Mouse (Mus musculus) lung, embryonic 14.5 days (tissue): ENCODE measurements around the gene Mov10. TPM values are rescaled to one million over a fixed set of nuclear protein-coding genes. Genes with fewer than 3 reads are reported as not detected.

Experiments
- ATAC-seq: fragments of 200-750 bp; cut with Nextera tagmentation; 2 replicates; pipeline ENCODE4 v1.8.0; 2017; ENCODE audit warnings: mild to moderate bottlenecking, moderate TSS enrichment, moderate library complexity; ENCODE audit not compliant: insufficient read depth
- DNase-seq: peaks from one replicate; pipeline ENCODE4 v3.0.0-alpha.2; 2015
- H3K27ac ChIP-seq: fragments of 300-500 bp; sonication (generic); 2 replicates; pipeline ENCODE4 v1.5.1; 2014; ENCODE audit warnings: low read depth, mild to moderate bottlenecking, moderate library complexity
- H3K27me3 ChIP-seq: fragments of 300-500 bp; sonication (generic); 2 replicates; pipeline ENCODE4 v1.6.1; 2014; ENCODE audit warnings: low read length, control low read depth; ENCODE audit not compliant: insufficient read depth
- H3K36me3 ChIP-seq: fragments of 300-500 bp; sonication (generic); 2 replicates; pipeline ENCODE4 v1.6.1; 2014; ENCODE audit warnings: control low read depth; ENCODE audit not compliant: insufficient read depth
- H3K4me1 ChIP-seq: fragments of 300-500 bp; sonication (generic); 2 replicates; pipeline ENCODE4 v1.6.1; 2014; ENCODE audit warnings: antibody characterized with exemption, control low read depth; ENCODE audit not compliant: insufficient read depth
- H3K4me2 ChIP-seq: fragments of 300-500 bp; sonication (generic); 2 replicates; pipeline ENCODE4 v1.6.1; 2014; ENCODE audit warnings: mild to moderate bottlenecking
- H3K4me3 ChIP-seq: fragments of 300-500 bp; sonication (generic); 2 replicates; pipeline ENCODE4 v1.5.1; 2014; ENCODE audit warnings: low read depth, low read length
- H3K9ac ChIP-seq: fragments of 300-500 bp; sonication (generic); 2 replicates; pipeline ENCODE4 v1.6.1; 2014
- H3K9me3 ChIP-seq: fragments of 300-500 bp; sonication (generic); 2 replicates; pipeline ENCODE4 v1.6.1; 2016; ENCODE audit warnings: low read depth, low read length, control low read depth
- CTCF ChIP-seq: IDR thresholded peaks from 2 replicates; pipeline ENCODE4 v1.5.1; 2016; ENCODE audit warnings: antibody characterized with exemption, low read depth
- WGBS: fragments of 180-500 bp; shearing (Covaris S2); extraction: QIAGEN DNeasy Blood & Tissue Kit; methylation state at CpG from one replicate; pipeline ENCODE4 v1.1.7; 2014; 5-methylcytosine and 5-hydroxymethylcytosine counted together
- polyA plus RNA-seq: library from polyadenylated mRNA; unstranded; fragments of >200 nt; fragmentation: Nextera tagmentation; extraction: Ambion mirVana; gene quantifications from 2 replicates; pipeline ENCODE4 v1.2.1, GENCODE M21; 2014

The Mov10 gene
- polyA plus RNA-seq, 1 experiment from 2014 or later: 51.0 TPM

GRCm38 (mm10) chr3:104856106-104856505 lies 37.7 kb upstream of the Mov10 start:
- Histone ChIP-seq H3K9me3 (no peaks in the 10 kb centered on the region), H3K27ac (no peak overlapping the region), H3K36me3 (peaks cover 7% of the 10 kb centered on the region; the same call in 1 of the 2 replicates), H3K4me3 (no peak overlapping the region), H3K4me2 (no peak overlapping the region), H3K4me1 (no peaks in the 10 kb centered on the region; the same call in 1 of the 2 replicates), H3K9ac (no peak overlapping the region), H3K27me3 (no peaks in the 10 kb centered on the region)
- DNase-seq (no peak), ATAC-seq (no peak)
- TF ChIP-seq CTCF: no peak
- 79% methylated on average over 1 of the region's 1 CpGs for WGBS

- Histone ChIP-seq H3K4me2 (no peak overlapping the region), H3K4me3 (no peak overlapping the region), H3K36me3 (peaks cover 4% of the 10 kb centered on the region; the same call in 1 of the 2 replicates), H3K27ac (no peak overlapping the region), H3K4me1 (no peaks in the 10 kb centered on the region), H3K27me3 (no peaks in the 10 kb centered on the region), H3K9me3 (no peaks in the 10 kb centered on the region), H3K9ac (no peak overlapping the region)
- no peak for ATAC-seq
- no peak for DNase-seq
- TF ChIP-seq CTCF: no peak
These were observed 36.5 kb upstream of the Mov10 start for GRCm38 (mm10) chr3:104854866-104855265.

DNA sequence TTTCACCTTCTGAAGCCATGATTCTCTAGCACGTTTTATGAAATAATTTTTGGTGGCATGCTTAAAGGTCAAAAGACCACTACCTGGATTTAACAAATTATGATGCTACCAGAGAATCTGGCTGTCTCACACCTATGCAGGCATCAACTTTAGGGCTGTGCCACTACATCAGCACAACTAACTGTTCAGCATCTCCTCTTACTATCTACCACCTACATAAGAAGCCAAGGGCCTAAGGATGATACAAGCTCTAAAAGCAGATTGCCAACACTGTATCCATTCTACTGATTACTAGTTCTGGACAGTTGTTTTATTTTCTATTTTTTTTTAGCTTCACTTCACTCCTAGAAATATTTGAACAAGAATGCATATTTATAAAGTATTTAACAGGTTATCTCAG lies 36.1 kb upstream of the Mov10 start:
- Histone ChIP-seq H3K27me3 (no peaks in the 10 kb centered on the region), H3K27ac (no peak overlapping the region), H3K4me3 (no peak overlapping the region), H3K36me3 (peaks cover 4% of the 10 kb centered on the region; the same call in 1 of the 2 replicates), H3K4me2 (no peak overlapping the region), H3K4me1 (no peaks in the 10 kb centered on the region), H3K9me3 (no peaks in the 10 kb centered on the region), H3K9ac (no peak overlapping the region)
- no peak for TF ChIP-seq CTCF
- DNase-seq (no peak), ATAC-seq (no peak)
- WGBS: 92% methylated on average over 1 of the region's 1 CpGs

GRCm38 (mm10) chr3:104846601-104847000 lies 28.2 kb upstream of the Mov10 start:
- H3K4me2 ChIP-seq: no peak overlapping the region
- no peaks in the 10 kb centered on the region for H3K9me3 ChIP-seq
- peaks cover 36% of the 10 kb centered on the region for H3K36me3 ChIP-seq
- no peak for ATAC-seq
- H3K9ac ChIP-seq: no peak overlapping the region
- no peak for DNase-seq
- H3K4me1 ChIP-seq: no peaks in the 10 kb centered on the region
- H3K27me3 ChIP-seq: no peaks in the 10 kb centered on the region
- no peak overlapping the region for H3K27ac ChIP-seq
- TF ChIP-seq CTCF: no peak
- 91% methylated on average over 4 of the region's 4 CpGs for WGBS
- no peak overlapping the region for H3K4me3 ChIP-seq

- peaks cover 80% of the 10 kb centered on the region for H3K36me3 ChIP-seq
- no peaks in the 10 kb centered on the region for H3K27me3 ChIP-seq
- DNase-seq (no peak), ATAC-seq (no peak)
- H3K4me2 ChIP-seq: no peak overlapping the region
- H3K9ac ChIP-seq: no peak overlapping the region
- no peak overlapping the region for H3K4me3 ChIP-seq
- TF ChIP-seq CTCF: no peak
- 91% methylated on average over 5 of the region's 5 CpGs for WGBS
- H3K9me3 ChIP-seq: no peaks in the 10 kb centered on the region
- no peak overlapping the region for H3K27ac ChIP-seq
- H3K4me1 ChIP-seq: no peaks in the 10 kb centered on the region
These were observed 22.7 kb upstream of the Mov10 start for GRCm38 (mm10) chr3:104841049-104841448.

DNA sequence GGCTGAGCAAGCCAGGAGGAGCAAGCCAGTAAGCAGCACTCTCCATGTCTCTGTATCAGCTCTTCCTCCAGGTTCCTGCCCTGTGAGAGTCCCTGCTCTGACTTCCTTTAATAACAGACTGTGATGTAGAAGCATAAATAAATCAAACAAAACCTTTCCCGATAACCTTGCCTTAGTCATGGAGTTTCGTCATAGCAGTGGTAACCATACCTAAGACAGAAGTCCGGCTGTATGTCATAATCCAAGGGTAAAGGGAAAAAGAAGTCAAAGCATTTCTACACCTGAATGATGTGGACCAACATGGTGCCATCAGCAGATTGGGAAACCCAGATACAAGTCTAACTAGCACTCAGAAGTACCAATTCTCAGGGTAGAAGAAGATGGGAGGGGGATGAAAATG lies 17.4 kb upstream of the Mov10 start:
- Histone ChIP-seq H3K27me3 (no peaks in the 10 kb centered on the region), H3K4me1 (no peaks in the 10 kb centered on the region), H3K36me3 (peaks cover 80% of the 10 kb centered on the region), H3K27ac (no peak overlapping the region), H3K9me3 (no peaks in the 10 kb centered on the region), H3K4me2 (no peak overlapping the region), H3K4me3 (no peak overlapping the region), H3K9ac (no peak overlapping the region)
- 93% methylated on average over 3 of the region's 3 CpGs for WGBS
- ATAC-seq (no peak), DNase-seq (no peak)
- no peak for TF ChIP-seq CTCF

DNA sequence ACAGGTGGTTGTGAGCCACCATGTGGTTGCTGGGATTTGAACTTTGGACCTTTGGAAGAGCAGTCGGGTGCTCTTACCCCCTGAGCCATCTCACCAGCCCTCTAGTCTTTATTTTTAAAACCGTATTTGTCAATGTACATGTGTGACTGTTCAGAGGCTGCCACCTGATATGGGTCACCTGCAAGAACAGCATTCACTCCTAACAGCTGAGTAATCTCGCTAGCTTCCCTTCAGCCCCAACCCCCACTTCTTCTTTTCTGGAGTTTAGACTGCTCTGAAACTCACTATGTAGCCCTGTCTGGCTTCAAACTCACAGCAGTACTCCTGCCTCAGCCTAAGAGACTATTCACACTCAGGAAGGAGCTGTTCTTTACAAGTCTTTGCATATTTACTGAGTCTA lies 4.0 kb upstream of the Mov10 start:
- Histone ChIP-seq H3K4me2 (no peak overlapping the region), H3K4me1 (peaks cover 5% of the 10 kb centered on the region; the same call in 1 of the 2 replicates), H3K36me3 (peaks cover 42% of the 10 kb centered on the region), H3K4me3 (no peak overlapping the region), H3K9ac (no peak overlapping the region), H3K27ac (no peak overlapping the region), H3K27me3 (no peaks in the 10 kb centered on the region), H3K9me3 (no peaks in the 10 kb centered on the region)
- WGBS: 70% methylated on average over 3 of the region's 3 CpGs
- no peak for DNase-seq
- TF ChIP-seq CTCF: no peak
- ATAC-seq: no peak

DNA sequence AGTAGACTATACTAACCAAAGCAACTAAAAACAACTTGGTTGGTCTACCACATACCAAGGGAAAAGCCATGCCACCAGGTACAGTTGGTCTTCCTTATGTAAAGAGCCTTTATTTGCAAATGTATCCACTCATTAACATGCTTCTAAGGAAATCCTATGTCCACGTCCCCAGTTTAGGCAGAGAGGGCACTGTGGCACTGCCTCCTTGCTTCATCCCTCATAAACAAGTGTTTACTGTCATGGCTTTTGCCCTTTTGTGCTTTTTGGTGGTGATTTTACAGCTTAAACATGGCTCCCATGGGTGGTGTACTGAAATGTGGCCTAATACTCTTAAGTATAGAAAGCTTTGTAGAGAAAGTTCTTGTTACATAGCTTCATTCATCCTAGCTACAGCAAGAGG lies 2.1 kb upstream of the Mov10 start:
- H3K4me2 ChIP-seq: no peak overlapping the region
- no peaks in the 10 kb centered on the region for H3K27me3 ChIP-seq
- peaks cover 26% of the 10 kb centered on the region for H3K36me3 ChIP-seq
- H3K4me3 ChIP-seq: no peak overlapping the region
- WGBS: 50% methylated on average over 1 of the region's 1 CpGs
- H3K27ac ChIP-seq: no peak overlapping the region
- TF ChIP-seq CTCF: no peak
- H3K9me3 ChIP-seq: no peaks in the 10 kb centered on the region
- no peak for ATAC-seq
- DNase-seq: no peak
- no peak overlapping the region for H3K9ac ChIP-seq
- peaks cover 12% of the 10 kb centered on the region; the same call in 1 of the 2 replicates for H3K4me1 ChIP-seq
